Mouse (Mus musculus): Measurements from ENCODE around the gene Ric8b. TPM values are rescaled to one million over a fixed set of nuclear protein-coding genes. Genes with fewer than 3 reads are reported as not detected.

Gene Ric8b
- 10 to 100 TPM; 46.4 to 64.5 TPM for total RNA-seq (2021)

- peak; percentile 98 to 99 for DNase-seq (ENCODE audit: low spot score in 2 of 2)
- intact Hi-C loops (cut with DNase I), result loop anchor here (5.0 kb wide), 1 partner anchor 185 kb away; the partner anchor contains the start of genes Fhl4 and Tmem263
These were observed at the start of gene Ric8b for GRCm38 (mm10) chr10:84916810-84917730. Gene Ric8b, plus strand, starts transcription at chr10:84917616.

GRCm38 (mm10) chr10:84871285-84871684, 46.1 kb upstream of the Ric8b start:
- DNase-seq (ENCODE audit: low spot score in 2 of 2), result no peak
- intact Hi-C loops (cut with DNase I), result no loop called here

GRCm38 (mm10) chr10:84871921-84872320, 45.5 kb upstream of the Ric8b start:
- no peak for DNase-seq (ENCODE audit: low spot score in 2 of 2)

GRCm38 (mm10) chr10:84879823-84880571, 37.4 kb upstream of the Ric8b start:
- intact Hi-C loops (cut with DNase I), result no loop called here
- no peak for DNase-seq (ENCODE audit: low spot score in 2 of 2)

More at GRCm38 (mm10) chr10:84871921-84872320, 45.5 kb upstream of the Ric8b start:
- intact Hi-C loops (cut with DNase I), result no loop called here

- intact Hi-C loops (cut with DNase I), result no loop called here
- DNase-seq (ENCODE audit: low spot score in 2 of 2), result no peak
These were observed 34.9 kb upstream of the Ric8b start for GRCm38 (mm10) chr10:84882528-84882927.

- DNase-seq (ENCODE audit: low spot score in 2 of 2), result no peak
- intact Hi-C loops (cut with DNase I), result no loop called here
These were observed 32.0 kb upstream of the Ric8b start for GRCm38 (mm10) chr10:84885341-84885884.

GRCm38 (mm10) chr10:84886221-84886627, 31.2 kb upstream of the Ric8b start:
- intact Hi-C loops (cut with DNase I), result no loop called here
- DNase-seq (ENCODE audit: low spot score in 2 of 2), result no peak

- intact Hi-C loops (cut with DNase I), result no loop called here
- DNase-seq (ENCODE audit: low spot score in 2 of 2), result no peak
These were observed 30.6 kb upstream of the Ric8b start for GRCm38 (mm10) chr10:84886785-84887184.

- intact Hi-C loops (cut with DNase I), result no loop called here
These were observed 28.1 kb upstream of the Ric8b start for GRCm38 (mm10) chr10:84889096-84889846.

GRCm38 (mm10) chr10:84895810-84896358, 21.5 kb upstream of the Ric8b start:
- peak in 1 of 2 experiments; percentile 28 for DNase-seq (ENCODE audit: low spot score in 2 of 2)
- intact Hi-C loops (cut with DNase I), result no loop called here

More at GRCm38 (mm10) chr10:84889096-84889846, 28.1 kb upstream of the Ric8b start:
- no peak for DNase-seq (ENCODE audit: low spot score in 2 of 2)

- intact Hi-C loops (cut with DNase I), result no loop called here
- no peak for DNase-seq (ENCODE audit: low spot score in 2 of 2)
These were observed 20.2 kb upstream of the Ric8b start for GRCm38 (mm10) chr10:84896941-84897930.

- intact Hi-C loops (cut with DNase I), result no loop called here
- DNase-seq (ENCODE audit: low spot score in 2 of 2), result no peak
These were observed 19.1 kb upstream of the Ric8b start for GRCm38 (mm10) chr10:84898144-84898979.

GRCm38 (mm10) chr10:84901676-84902075, 15.7 kb upstream of the Ric8b start:
- intact Hi-C loops (cut with DNase I), result loop anchor here (5.0 kb wide), 1 partner anchor 64 kb away; no protein-coding TSS in a partner anchor
- no peak for DNase-seq (ENCODE audit: low spot score in 2 of 2)

- intact Hi-C loops (cut with DNase I), result loop anchor here (5.0 kb wide), 1 partner anchor 65 kb away; no protein-coding TSS in a partner anchor
- no peak for DNase-seq (ENCODE audit: low spot score in 2 of 2)
These were observed 15.2 kb upstream of the Ric8b start for GRCm38 (mm10) chr10:84902213-84902612.

- peak in 1 of 2 experiments; percentile 37 for DNase-seq (ENCODE audit: low spot score in 2 of 2)
- intact Hi-C loops (cut with DNase I), result loop anchor here (5.0 kb wide), 1 partner anchor 66 kb away; no protein-coding TSS in a partner anchor
These were observed 14.1 kb upstream of the Ric8b start for GRCm38 (mm10) chr10:84903307-84903706.

GRCm38 (mm10) chr10:84903742-84904141, 13.7 kb upstream of the Ric8b start:
- DNase-seq (ENCODE audit: low spot score in 2 of 2), result peak; percentile 23 to 48
- intact Hi-C loops (cut with DNase I), result loop anchor here (5.0 kb wide), 1 partner anchor 66 kb away; no protein-coding TSS in a partner anchor

- peak in 1 of 2 experiments; percentile 21 for DNase-seq (ENCODE audit: low spot score in 2 of 2)
- intact Hi-C loops (cut with DNase I), result no loop called here
These were observed 10.5 kb upstream of the Ric8b start for GRCm38 (mm10) chr10:84906895-84907294.
